Mouse (Mus musculus): Measurements from ENCODE around the gene Pxk.

Gene Pxk

DNA sequence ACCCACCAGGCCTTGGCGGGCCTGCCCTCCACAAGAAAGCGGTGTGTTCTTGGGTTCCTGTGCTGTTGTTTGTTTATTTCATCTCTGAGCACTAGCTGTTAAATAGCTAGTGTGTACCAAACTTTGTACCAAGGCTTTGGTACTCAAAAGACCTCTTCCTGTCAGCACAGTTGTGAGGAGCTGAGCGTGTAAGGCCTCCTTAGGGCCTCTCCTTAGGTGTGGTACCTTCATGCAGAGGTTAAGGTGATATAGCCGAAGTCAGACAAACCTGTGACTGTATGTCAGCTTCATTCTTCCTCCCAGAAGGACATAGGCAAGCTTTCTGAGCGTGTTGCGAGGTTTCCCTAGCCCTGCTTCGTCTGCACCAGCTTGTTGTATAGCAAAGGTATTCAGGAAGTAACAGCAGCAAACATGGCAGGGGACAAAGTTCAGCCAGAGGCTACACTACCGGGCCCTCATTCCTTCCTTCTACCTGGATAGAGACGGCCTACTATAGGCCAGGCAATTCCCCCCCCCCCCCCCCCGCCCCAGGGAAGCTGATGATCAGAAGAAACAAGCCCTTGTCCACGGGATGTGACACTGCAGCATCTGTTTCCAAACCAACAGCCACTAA, 48.7 kb downstream of the Pxk start:
- DNase-seq: no peak

GRCm38 (mm10) chr14:8148842-8149241, 50.8 kb downstream of the Pxk start:
- no peak for DNase-seq

DNA sequence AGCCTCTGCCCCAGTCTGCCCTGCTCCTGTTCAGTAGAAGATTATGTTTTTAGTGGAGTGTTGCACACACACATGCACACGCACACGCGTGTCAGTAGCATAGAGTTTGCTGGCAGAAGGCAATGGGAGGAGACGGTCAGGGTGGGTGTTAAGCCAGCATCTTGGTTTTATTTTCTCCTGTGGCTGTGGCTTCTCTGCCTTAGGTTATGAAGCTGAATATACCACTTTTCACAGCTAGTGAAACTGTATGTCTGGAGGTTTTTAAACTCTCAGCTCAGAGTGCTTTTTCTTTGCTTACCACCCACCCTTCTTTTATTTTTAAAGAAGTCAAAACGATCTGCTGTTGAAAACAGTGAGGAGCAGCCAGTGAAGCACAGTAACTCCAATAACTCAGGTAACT, 53.7 kb downstream of the Pxk start:
- DNase-seq: no peak

GRCm38 (mm10) chr14:8154072-8154471, 56.1 kb downstream of the Pxk start:
- DNase-seq: no peak

DNA sequence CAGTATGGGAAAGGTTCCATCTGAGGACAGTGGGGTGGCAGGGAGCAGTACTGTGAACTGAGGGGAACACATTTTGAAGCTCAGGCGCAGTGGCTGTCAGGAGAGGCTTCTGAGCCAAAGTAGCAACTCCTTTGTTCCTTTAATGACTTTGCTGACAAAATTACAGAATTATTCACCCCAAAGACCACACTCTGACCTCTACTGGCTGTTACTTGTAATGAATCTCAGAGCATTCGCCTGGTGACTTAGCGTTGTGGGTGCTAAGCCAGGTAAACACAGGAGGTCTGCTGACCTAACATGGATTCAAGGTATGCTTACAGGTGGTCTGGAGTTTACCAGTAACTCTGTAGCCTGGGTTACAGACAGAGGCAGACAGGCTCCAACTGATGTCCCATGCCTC, 58.9 kb downstream of the Pxk start:
- no peak for DNase-seq

- DNase-seq: no peak
Measured at GRCm38 (mm10) chr14:8158721-8159120, 60.7 kb downstream of the Pxk start.

- DNase-seq: no peak
Measured at GRCm38 (mm10) chr14:8159141-8159540, 61.1 kb downstream of the Pxk start.

DNA sequence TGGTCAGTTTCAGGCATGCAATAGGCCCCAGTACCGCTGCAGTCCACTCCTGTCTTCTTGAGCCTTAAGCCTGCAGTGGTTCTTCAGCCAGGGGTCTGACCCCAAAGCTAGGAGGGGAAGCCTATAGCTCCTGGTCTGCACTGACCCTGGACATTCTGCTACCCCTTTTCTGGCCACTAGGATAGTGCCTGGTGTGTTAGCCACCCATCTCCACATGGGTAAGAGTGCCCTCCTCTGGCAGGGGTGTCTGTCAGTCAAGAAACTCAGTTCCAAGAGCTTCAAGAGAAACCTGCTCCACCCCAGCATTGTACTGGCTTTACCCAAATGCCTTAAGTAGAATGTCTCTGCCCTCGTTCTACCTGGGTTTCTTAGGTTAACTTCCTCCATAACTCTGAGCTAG, 63.8 kb downstream of the Pxk start:
- DNase-seq: peak; percentile 34 to 58

- no peak for DNase-seq
Measured at GRCm38 (mm10) chr14:8164463-8164862, 66.5 kb downstream of the Pxk start.

DNA sequence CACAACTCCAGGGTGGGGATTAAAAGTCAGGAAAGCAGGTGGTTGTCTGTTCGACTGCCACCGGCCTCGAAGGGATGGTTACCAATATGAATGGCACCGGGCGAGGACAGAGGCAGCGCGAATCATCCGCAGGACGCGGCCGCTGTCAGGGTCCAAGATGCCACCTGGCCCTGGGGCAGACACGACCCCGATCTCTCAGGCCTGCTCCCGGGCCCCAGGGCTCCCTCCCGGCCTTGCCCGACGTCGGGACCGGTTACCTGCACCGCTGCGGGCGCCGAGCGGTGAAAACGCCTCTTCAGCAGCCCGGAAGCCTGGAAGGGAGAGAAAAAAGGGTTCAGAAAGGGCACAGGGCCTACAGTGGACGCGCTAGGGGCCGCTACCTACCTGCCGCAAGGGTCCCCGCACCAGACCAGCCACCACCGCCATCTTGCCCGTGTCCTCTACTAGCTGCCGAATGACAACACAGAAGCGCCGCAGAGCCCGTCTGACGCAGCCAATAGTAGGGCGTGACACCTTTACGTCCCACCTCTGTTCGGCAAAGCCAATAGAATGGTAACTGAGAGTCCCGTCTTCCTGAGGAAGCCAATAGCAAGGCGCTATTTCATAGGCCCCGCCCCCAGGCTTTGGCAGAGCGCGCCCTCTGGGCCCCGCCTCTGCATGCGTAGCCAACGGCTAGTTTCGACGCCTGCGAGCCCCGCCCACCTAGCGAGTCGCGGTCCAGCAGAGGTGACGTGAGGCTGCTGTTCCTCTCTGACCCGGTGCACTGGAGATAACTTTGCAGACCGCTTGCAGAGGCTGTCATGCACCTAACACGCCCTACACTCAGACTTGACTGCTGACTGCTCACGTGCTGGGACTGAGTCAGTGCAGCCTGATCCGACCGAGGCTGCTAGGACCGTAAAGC, 74.7 kb downstream of the Pxk start, which contains the start of gene Pdhb:
Pdhb (minus strand) TSS at position 519 of the 904 bp plus-strand sequence.
- peak; percentile 99 for DNase-seq

DNA sequence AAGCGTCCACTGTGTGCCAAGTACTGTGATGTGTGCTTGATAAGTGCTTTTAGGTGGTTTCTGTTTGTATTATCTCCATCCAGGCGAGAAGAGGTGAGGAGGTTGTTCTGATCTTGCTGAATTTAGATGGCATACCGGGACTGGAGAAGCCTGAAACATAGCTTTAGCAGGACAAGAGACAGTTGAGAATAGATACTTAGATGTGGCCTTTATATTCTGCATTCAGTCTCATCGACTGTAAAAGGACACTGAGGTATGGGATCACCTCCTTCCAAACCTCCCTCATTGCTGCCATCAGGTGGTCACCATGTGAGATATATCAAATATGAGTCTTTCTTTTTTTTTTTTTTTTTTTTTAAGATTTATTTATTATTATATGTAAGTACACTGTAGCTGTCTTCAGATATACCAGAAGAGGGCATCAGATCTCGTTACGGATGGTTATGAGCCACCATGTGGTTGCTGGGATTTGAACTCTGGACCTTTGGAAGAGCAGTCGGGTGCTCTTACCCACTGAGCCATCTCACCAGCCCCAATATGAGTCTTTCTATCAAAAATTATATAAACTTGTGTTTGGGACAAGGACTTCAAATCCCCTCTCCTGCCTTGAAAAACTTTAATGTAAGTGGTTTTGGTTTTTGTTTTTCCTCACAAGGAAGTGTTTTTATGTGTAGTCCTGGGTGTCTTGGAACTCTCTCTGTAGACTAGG, 75.7 kb downstream of the Pxk start:
- peak in 1 of 2 experiments; percentile 34 for DNase-seq

- DNase-seq: no peak
Measured at GRCm38 (mm10) chr14:8174634-8175033, 76.6 kb downstream of the Pxk start.

DNA sequence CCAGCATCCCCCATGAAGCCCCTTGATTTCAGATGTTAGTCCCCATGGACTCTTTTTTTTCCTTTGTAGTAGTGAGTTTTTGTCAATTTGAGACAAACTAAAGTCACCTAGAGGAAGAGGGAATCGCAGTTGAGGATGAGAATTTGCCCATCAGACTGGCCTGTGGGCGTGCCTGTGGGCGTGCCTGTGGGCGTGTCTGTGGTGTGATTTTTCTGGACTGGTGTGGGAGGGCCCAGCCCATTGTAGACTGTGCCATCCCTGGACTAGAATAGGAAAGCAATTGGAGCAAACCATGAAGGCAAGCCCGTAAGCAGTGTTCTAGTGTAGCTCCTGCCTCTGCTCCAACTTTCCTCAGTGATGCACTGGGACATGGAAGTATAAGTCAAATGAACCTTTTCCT, 78.2 kb downstream of the Pxk start:
- DNase-seq: peak in 1 of 2 experiments; percentile 23

DNA sequence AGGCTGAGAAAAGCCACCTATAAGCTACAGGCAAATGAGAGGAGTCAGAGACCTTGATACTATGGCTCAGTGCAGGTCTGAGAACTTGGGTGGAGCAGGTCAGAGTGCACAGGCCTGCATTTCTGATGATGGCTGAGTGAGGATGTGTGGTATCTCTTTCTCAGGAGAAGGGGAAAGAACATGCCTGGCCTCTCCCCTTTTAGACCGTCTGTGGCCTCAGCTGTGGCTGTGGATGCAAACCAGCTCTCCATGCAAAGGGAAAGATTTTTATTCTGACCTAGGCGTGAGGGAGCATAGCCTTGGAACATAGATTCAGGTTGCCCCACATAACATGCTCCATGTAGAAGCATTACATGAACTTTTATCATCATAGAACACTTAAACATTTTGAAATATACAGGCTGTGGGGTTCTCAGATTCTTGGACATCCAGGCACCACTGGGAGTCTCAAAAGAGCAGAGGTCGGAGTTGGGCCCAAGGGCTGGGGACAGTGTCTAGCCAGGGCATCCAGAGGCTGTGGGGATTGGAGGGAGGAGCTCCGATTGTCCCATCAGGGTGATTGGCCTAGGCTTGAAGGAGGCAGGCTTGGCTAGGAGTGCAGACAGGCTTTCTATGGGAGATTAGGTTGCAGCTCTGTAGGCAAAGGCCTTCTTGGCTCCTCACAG, 82.5 kb downstream of the Pxk start:
- no peak for DNase-seq

DNA sequence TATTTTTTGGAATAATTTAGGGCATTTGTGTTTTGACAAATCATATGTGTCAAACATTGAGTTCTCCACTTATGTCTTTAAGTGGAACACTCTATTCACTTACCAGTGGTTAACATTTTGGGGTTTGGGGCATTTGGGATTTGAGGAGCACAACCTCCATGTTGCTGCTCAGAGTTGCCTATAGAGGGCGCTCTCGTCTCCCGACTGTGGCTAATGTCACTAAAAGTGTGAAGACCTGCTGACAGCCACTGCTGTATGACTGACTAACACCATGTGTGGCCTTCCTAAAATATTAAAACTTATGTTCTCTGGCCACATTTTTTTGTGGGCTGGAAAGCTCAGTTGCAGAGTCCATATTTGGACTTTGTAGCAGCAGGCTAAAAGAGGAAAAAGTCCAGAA, 85.3 kb downstream of the Pxk start:
- DNase-seq: no peak

DNA sequence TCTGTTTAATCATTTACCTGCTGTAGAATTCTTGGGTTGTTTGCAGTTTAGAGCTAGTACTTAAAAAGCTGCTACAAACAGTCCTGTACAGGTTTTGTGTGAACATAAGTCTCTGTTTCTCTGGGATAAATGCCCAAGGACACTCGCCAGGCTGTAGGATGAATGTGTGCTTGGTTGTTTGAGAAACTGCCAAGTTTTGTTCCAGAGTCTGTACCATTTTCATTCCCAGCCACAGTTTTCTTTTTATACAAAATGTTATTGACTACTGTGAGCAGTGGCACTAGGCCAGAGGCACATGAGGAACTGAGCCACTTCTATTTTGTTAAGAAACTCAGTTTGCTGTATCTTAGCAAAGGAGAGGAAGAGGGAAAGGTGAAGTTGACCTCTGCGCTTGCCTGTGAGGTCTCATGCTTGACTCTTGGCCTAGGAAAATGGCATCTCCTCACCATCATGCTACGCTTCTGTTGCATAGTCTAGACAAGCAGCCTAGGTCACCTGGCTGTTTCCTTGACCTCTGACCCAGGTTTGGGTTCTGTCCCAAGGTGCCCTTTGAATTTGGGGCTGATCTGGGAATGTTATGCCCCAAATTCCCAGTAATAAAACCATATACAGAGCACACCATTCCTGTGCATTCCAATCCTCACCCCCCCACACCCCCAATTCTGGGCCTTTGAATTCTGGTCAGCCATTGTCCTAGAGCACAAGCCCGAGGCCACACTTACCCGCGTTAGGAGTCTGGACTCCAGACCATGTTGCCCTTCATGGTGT, 88.5 kb downstream of the Pxk start:
- no peak for DNase-seq

DNA sequence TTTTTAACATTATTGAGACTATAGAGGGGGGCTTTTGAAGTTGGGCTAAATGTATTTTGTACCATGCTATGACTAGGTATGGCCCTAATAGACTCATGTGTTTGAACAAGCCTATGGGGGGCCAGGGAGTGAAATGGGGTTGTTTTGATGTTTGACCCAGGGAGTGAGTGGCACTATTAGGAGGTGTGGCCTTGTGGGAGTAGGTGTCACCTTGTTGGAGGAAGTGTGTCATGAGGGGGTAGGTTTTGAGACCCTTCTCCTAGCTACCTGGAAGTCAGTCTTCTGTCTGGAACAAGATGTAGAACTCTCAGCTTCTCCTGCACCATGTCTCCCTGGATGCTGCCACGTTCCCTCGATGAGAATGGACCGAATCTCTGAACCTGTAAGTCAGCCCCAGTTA, 92.5 kb downstream of the Pxk start:
- DNase-seq: no peak

DNA sequence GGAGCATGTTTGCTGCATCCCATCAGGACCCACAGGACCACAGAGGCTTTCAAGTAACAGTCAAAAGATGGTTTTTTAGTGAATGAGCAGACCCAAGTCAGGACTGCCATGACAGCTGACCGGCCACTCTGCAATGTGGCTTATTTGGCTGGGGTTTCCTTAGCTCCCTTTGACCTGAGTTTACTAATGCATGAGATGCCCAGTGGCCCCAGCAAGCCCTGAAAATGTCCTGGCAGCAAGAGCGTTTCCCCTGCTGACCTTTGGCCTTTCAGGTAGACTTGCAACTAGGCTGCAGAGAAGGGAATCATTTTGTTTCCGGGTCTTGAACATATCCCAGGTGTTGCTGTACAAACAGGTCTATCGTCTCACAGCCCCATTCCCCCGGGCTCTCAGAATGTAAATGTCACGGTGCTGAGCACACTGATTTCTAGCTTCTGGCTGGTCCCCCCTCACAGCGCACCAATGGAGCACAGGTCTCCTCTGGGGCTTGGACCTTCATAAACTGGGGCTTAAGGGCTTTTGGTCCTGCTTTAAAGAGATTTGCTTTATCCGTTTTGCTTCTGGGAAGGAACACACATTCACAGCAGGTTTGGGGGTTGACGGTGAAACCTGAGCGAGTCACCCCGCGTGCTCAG, 93.4 kb downstream of the Pxk start:
- no peak for DNase-seq

GRCm38 (mm10) chr14:8192727-8193126, 94.7 kb downstream of the Pxk start:
- no peak for DNase-seq

- no peak for DNase-seq
Measured at GRCm38 (mm10) chr14:8200769-8201168, 102.8 kb downstream of the Pxk start.

GRCm38 (mm10) chr14:8201715-8202114, 103.7 kb downstream of the Pxk start:
- no peak for DNase-seq
